Mouse (Mus musculus) CD4-positive, CD25-positive, alpha-beta regulatory T cell, adult 9 weeks (primary cell): ENCODE data around the gene Gm7735. TPM values are rescaled to one million over a fixed set of nuclear protein-coding genes. Genes with fewer than 3 reads are reported as not detected.

Experiments used
- polyA plus RNA-seq: library from polyadenylated mRNA; unstranded; fragments of 100-300 nt; shearing (Covaris generic); gene quantifications from one replicate; pipeline ENCODE4 v1.2.1, GENCODE M21; 2017

Gm7735 gene
- not detected for polyA plus RNA-seq

DNA sequence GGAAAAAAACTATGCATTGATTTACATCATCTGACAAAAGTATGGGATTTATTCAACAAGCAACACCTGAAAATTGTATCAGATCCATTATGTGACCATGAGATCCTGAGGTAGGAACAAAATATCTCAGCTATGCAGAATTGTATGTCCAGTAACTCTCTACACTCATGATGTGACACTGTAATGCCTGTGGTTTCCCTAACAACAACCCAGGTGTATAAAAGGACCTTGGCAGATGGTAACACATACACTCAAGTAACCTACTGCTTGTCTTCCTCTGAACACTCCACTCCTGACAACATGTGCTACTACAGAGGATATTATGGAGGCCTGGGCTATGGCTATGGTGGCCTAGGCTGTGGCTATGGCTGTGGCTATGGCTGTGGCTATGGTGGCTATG is at the start of gene Gm7735:
Gene Gm7735 (plus strand): TSS at position 301 of the 400 bp plus-strand sequence.

DNA sequence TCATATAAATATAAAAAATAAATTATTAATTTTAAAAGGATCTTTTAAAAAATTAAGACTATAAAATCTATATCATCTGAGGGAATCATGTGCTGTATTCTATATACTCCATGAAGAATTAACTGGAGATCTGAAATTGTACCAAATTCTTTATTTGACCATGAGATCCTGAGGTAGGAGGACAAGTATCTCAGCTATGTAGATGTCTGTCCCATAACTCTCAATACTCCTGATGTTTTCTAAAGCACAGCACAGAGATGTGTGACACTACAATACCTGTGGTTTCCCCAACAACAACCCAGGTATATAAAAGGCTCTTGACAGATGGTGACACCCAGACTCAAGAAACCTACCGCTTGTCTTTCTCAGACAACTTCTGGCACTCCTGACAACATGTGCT is 28.7 kb upstream of the Gm7735 start, which contains the start of gene Gm6358:
Gene Gm6358 (plus strand): TSS at position 301 of the 400 bp plus-strand sequence.

DNA sequence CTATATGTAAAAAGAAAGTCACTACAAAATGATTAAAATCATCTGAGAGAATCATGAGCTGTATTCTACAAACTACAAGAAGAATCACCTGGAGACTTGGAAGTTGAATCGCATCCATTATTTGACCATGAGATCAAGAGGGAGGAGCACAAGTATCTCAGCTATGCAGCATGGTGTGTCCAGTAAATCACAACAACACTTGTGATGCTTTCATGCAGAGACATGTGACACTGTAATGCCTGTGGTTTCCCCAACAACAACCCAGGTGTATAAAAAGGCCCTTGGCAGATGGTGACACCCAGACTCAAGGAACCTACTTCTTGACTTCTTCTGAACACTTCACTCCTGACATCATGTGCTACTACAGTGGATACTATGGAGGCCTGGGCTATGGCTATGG is 18.5 kb upstream of the Gm7735 start, which contains the start of gene Gm10061:
Gene Gm10061 (plus strand): TSS at position 301 of the 400 bp plus-strand sequence.

DNA sequence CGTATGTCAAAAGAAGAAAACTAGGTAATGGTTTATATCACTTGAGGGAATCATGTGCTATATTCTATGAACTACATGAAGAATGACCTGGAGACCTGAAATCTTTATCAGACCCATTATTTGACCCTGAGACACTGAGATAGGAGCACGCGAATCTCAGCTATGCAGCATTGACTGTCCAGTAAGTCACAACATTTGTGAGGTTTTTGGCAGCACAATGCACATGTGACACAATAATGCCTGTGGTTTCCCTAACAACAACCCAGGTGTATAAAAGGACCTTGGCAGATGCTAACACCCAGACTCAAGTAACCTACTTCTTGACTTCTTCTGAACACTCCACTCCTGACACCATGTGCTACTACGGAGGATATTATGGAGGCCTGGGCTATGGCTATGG is 11.6 kb upstream of the Gm7735 start, which contains the start of gene Gm9789:
Gene Gm9789 (plus strand): TSS at position 301 of the 400 bp plus-strand sequence.

DNA sequence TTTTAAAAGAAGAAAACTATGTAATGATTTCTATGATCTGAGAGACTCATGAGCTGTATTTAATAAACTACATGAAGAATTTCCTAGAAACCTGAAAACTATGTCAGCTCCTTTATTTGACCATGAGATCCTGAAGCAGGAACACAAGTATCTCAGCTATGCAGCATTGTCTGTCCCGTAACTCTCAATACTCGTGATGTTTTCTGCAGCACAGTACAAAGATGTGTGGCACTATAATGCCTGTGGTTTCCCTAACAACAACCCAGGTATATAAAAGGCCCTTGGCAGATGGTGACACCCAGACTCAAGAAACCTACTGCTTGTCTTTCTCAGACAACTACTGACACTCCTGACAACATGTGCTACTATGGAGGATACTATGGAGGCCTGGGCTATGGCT is 5.1 kb downstream of the Gm7735 start, which contains the start of gene 1110057P08Rik:
Gene 1110057P08Rik (plus strand): TSS at position 301 of the 400 bp plus-strand sequence.

DNA sequence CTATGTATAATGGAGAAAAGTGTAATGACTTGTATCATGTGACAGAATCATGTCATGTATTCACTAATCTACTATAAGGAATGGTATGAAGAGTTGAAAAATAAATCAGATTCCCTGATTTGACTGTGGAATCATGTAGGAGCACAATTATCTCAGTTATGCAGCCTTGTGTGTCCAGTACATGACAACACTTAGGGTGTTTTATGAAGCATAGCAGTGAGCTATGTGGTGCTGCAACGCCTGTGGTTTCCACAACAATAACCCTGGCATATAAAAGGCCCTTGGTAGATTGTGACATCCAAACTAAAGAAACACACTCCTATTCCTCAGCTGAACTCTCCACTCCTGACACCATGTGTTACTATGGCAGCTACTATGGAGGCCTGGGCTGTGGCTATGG is 36.3 kb downstream of the Gm7735 start, which contains the start of gene Krtap20-2:
Gene Krtap20-2 (plus strand): TSS at position 301 of the 400 bp plus-strand sequence.

Other genes with a start within 250 kb of the Gm7735 start
- gene Krtap19-9b, start 237.2 kb upstream of the Gm7735 start, polyA plus RNA-seq: not detected
- gene Krtap16-3, start 206.6 kb upstream of the Gm7735 start, polyA plus RNA-seq: not detected
- not detected for gene Krtap22-2, start 158.7 kb upstream of the Gm7735 start, polyA plus RNA-seq
- not detected for gene Gm10229, start 154.2 kb upstream of the Gm7735 start, polyA plus RNA-seq
- not detected for gene Krtap6-1, start 137.8 kb upstream of the Gm7735 start, polyA plus RNA-seq
- gene Gm10228, start 128.0 kb upstream of the Gm7735 start, polyA plus RNA-seq: not detected
- not detected for gene Krtap6-5, start 121.6 kb upstream of the Gm7735 start, polyA plus RNA-seq
- gene 1110025L11Rik, start 105.5 kb upstream of the Gm7735 start, polyA plus RNA-seq: not detected
- not detected for gene Krtap6-3, start 85.5 kb upstream of the Gm7735 start, polyA plus RNA-seq
- gene Gm6358, start 28.6 kb upstream of the Gm7735 start, polyA plus RNA-seq: not detected
- gene Gm10061, start 18.4 kb upstream of the Gm7735 start, polyA plus RNA-seq: not detected
- not detected for gene Gm9789, start 11.5 kb upstream of the Gm7735 start, polyA plus RNA-seq
- not detected for gene 1110057P08Rik, start 5.2 kb downstream of the Gm7735 start, polyA plus RNA-seq
- not detected for gene Krtap20-2, start 36.4 kb downstream of the Gm7735 start, polyA plus RNA-seq
- gene Krtap21-1, start 234.4 kb downstream of the Gm7735 start, polyA plus RNA-seq: not detected